Mouse (Mus musculus) limb, embryonic 14.5 days (tissue): ENCODE data around the gene Pa2g4. TPM values are rescaled to one million over a fixed set of nuclear protein-coding genes. Genes with fewer than 3 reads are reported as not detected.
A peak's percentile ranks its signal among the peaks of the same experiment; 100 is the strongest.

Experiments used
- ATAC-seq: fragments of 200-750 bp; cut with Nextera tagmentation; 2 replicates; pipeline ENCODE4 v1.8.0; 2017; ENCODE audit warnings: low read depth, moderate number of reproducible peaks, moderate TSS enrichment; ENCODE audit not compliant: low FRiP score
- DNase-seq: peaks from one replicate; pipeline ENCODE4 v3.0.0-alpha.2; 2015; ENCODE audit warnings: low spot score
- H3K27ac ChIP-seq: fragments of 300-500 bp; sonication (generic); replicated peaks from 2 replicates; pipeline ENCODE4 v1.5.1; 2014; ENCODE audit warnings: low read depth, mild to moderate bottlenecking, low read length, moderate library complexity, mixed read lengths
- H3K27me3 ChIP-seq: fragments of 300-500 bp; sonication (generic); 2 replicates; pipeline ENCODE4 v1.6.1; 2014; ENCODE audit warnings: low read length, mixed read lengths; ENCODE audit not compliant: control insufficient read depth, insufficient read depth
- H3K36me3 ChIP-seq: fragments of 300-500 bp; sonication (generic); 2 replicates; pipeline ENCODE4 v1.6.1; 2014; ENCODE audit warnings: mild to moderate bottlenecking, low read length, moderate library complexity, mixed read lengths; ENCODE audit not compliant: control insufficient read depth, insufficient read depth
- H3K4me1 ChIP-seq: fragments of 300-500 bp; sonication (generic); 2 replicates; pipeline ENCODE4 v1.6.1; 2014; ENCODE audit warnings: antibody characterized with exemption, low read length, mixed read lengths; ENCODE audit not compliant: control insufficient read depth, insufficient read depth
- H3K4me2 ChIP-seq: fragments of 300-500 bp; sonication (generic); replicated peaks from 2 replicates; pipeline ENCODE4 v1.6.1; 2014; ENCODE audit warnings: low read depth, mild to moderate bottlenecking, low read length, moderate library complexity; ENCODE audit not compliant: severe bottlenecking
- H3K4me3 ChIP-seq: fragments of 300-500 bp; sonication (generic); replicated peaks from 2 replicates; pipeline ENCODE4 v1.5.1; 2014; ENCODE audit warnings: low read length
- H3K9ac ChIP-seq: fragments of 300-500 bp; sonication (generic); 2 replicates; pipeline ENCODE4 v1.6.1; 2014; ENCODE audit warnings: mild to moderate bottlenecking, low read depth, low read length, moderate library complexity; ENCODE audit not compliant: severe bottlenecking
- H3K9me3 ChIP-seq: fragments of 300-500 bp; sonication (generic); 2 replicates; pipeline ENCODE4 v1.6.1; 2016; ENCODE audit warnings: low read length; ENCODE audit not compliant: control insufficient read depth
- POLR2A ChIP-seq: fragments of 200-500 bp; IDR thresholded peaks from 2 replicates; pipeline ENCODE4 v1.8.0; 2012; ENCODE audit warnings: inconsistent platforms, mild to moderate bottlenecking, moderate library complexity, borderline replicate concordance; ENCODE audit not compliant: insufficient read depth, insufficient read length; ENCODE audit errors: extremely low read depth
- WGBS: fragments of 180-500 bp; shearing (Covaris S2); extraction: QIAGEN DNeasy Blood & Tissue Kit; methylation state at CpG from one replicate; pipeline ENCODE4 v1.1.7; 2014; 5-methylcytosine and 5-hydroxymethylcytosine counted together
- polyA plus RNA-seq, 2 experiments: library from polyadenylated mRNA; depleted of rRNA in 1 of 2; stranded (reverse) in 1 of 2; unstranded in 1 of 2; fragments of >200 nt; fragmentation: Nextera tagmentation in 1 of 2; extraction: Ambion mirVana in 1 of 2; gene quantifications; 2 replicates each; pipeline versions ENCODE4 v1.2.1 to v1.2.3; 2012 to 2014

Gene Pa2g4
- polyA plus RNA-seq, 2 experiments, result 186 to 210 TPM

- no peak for DNase-seq
- Histone ChIP-seq H3K9me3 (no peaks in the 10 kb centered on the region), H3K27ac (no peak overlapping the region), H3K4me2 (no peak overlapping the region), H3K36me3 (no peaks in the 10 kb centered on the region), H3K9ac (no peak overlapping the region), H3K4me3 (no peak overlapping the region), H3K27me3 (peaks cover 28% of the 10 kb centered on the region), H3K4me1 (peaks cover 7% of the 10 kb centered on the region; the same call in 1 of the 2 replicates)
- no peak for ATAC-seq
- 92% methylated on average over 6 of the region's 6 CpGs for WGBS
- TF ChIP-seq POLR2A, result no peak
These were observed 25.6 kb upstream of the Pa2g4 start for GRCm38 (mm10) chr10:128591436-128591835.

DNA sequence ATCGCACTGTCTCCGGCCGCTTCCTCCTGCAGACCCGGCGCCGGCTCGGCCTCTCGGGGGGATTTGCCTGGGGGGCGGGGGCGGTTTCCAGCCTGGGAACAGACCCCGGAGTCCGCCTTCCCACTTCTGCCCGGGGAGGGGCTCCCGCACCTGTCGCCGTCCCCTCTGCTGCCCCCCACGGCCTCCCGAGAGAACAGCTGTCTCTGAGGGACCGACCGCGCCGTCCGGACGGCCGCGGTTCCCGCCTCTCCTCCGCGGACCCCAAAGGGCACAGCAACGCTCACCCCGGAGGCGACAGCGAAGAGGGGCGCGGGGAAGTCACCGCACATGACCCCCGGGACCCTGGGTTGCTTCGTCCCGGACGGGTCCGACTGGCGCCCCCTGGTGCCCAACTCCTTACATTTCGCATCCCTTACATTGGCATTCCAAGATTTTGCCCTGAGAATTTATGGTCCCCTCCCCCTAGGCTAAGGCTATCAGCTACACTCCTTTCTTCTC is 24.5 kb upstream of the Pa2g4 start:
- TF ChIP-seq POLR2A, result no peak
- no peaks in the 10 kb centered on the region for H3K9me3 ChIP-seq
- no peaks in the 10 kb centered on the region for H3K36me3 ChIP-seq
- H3K27me3 ChIP-seq, result peaks cover 31% of the 10 kb centered on the region
- peak overlapping the region; percentile 55 for H3K9ac ChIP-seq
- peak overlapping the region; percentile 62 for H3K4me3 ChIP-seq
- peak overlapping the region; percentile 99 for H3K4me2 ChIP-seq
- H3K27ac ChIP-seq, result peak overlapping the region; percentile 67
- peak; percentile 72 for DNase-seq
- ATAC-seq, result peak; percentile 64
- peaks cover 7% of the 10 kb centered on the region; the same call in 1 of the 2 replicates for H3K4me1 ChIP-seq
- WGBS, result under 1% methylated on average over 31 of the region's 43 CpGs

DNA sequence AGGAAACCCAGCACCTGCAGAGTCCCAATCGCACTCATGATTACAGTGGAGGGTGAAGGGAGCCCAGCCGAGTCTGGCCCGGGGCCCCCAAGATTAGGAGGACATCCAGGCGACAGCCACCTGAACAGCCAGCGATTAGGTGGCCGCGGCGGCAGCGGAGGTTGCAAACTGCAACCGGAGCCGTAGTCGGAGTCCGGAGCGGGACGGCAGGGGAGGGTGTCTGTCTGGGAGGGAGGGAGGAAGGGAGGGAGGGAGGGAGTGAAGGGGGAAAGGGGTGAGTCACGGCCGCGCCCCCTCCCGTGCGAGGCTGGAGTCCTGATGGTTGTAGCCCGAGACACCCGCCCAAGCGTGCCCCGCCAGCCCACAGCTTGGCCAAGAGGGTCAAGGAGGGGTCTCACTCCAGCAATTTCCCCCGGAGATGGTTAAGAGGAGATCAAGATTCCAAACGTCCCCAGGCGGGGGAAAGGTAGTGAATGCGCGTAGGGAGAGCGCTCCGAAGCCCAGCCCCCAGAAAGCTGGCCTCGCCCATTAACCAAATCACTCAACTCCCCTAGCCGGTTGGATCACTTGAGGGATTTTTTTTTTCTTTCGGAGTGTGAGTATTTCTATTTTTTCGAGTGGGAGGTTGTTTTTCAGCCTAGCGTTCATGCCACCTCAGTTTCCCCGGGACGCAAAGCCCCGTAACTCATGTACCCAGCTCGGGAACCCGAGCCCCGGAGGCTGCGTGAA is 23.8 kb upstream of the Pa2g4 start, which contains the start of gene Erbb3:
Gene Erbb3, minus strand, starts transcription at position 189 of the 729 bp plus-strand sequence.
- Histone ChIP-seq H3K4me1 (peaks cover 7% of the 10 kb centered on the region; the same call in 1 of the 2 replicates), H3K9me3 (no peaks in the 10 kb centered on the region), H3K27ac (peak within 1 kb of the TSS; percentile 67), H3K27me3 (peaks cover 31% of the 10 kb centered on the region), H3K36me3 (no peaks in the 10 kb centered on the region), H3K4me3 (peak within 1 kb of the TSS; percentile 62), H3K4me2 (peak within 1 kb of the TSS; percentile 99), H3K9ac (peak within 1 kb of the TSS; percentile 55)
- WGBS, result under 1% methylated on average over 43 of the region's 43 CpGs
- DNase-seq, result peak; percentile 67
- ATAC-seq, result peak; percentile 73
- TF ChIP-seq POLR2A, result no peak

GRCm38 (mm10) chr10:128588775-128589463 is 23.1 kb upstream of the Pa2g4 start:
- ATAC-seq, result no peak
- DNase-seq, result no peak
- WGBS, result 2% methylated on average over 23 of the region's 23 CpGs
- no peak for TF ChIP-seq POLR2A
- H3K27ac ChIP-seq, result peak overlapping the region; percentile 65; the same call in 1 of the 2 replicates
- peaks cover 7% of the 10 kb centered on the region; the same call in 1 of the 2 replicates for H3K4me1 ChIP-seq
- H3K36me3 ChIP-seq, result no peaks in the 10 kb centered on the region
- peaks cover 31% of the 10 kb centered on the region for H3K27me3 ChIP-seq
- peak overlapping the region; percentile 99 for H3K4me2 ChIP-seq
- peak overlapping the region; percentile 55 for H3K9ac ChIP-seq
- H3K9me3 ChIP-seq, result no peaks in the 10 kb centered on the region
- H3K4me3 ChIP-seq, result peak overlapping the region; percentile 62

DNA sequence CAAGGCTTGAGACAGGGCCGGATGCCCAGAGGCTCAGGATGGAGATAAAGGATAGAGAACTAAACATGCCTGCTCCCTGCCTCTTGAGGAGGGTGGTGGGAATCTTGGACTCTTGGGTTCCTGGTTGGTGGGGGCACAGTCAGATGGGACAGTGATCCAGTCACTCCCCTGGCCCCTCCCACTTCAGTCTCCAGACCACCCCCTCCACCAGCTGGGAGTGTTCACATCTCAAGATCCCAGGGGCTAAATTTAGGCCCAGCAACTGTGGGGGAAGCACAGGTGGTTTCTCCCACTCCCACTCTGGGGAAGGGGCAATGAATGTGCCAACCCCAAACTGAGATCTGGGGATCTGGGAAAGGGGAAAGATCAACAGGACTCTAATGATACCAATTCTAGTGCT is 22.3 kb upstream of the Pa2g4 start:
- DNase-seq, result no peak
- Histone ChIP-seq H3K4me2 (peak overlapping the region; percentile 99), H3K36me3 (no peaks in the 10 kb centered on the region), H3K27me3 (peaks cover 31% of the 10 kb centered on the region), H3K9ac (no peak overlapping the region), H3K4me1 (peaks cover 7% of the 10 kb centered on the region; the same call in 1 of the 2 replicates), H3K27ac (no peak overlapping the region), H3K4me3 (peak overlapping the region; percentile 62), H3K9me3 (no peaks in the 10 kb centered on the region)
- ATAC-seq, result peak; percentile 16; the same call in 1 of the 2 replicates
- WGBS, result 50% methylated on average over 1 of the region's 1 CpGs
- no peak for TF ChIP-seq POLR2A
